In genomic region chr17:31657141-31657983, GRCm38 (mm10) we compare ENCODE assay signal across 9 mouse cellular contexts. TPM values are rescaled to one million over a fixed set of nuclear protein-coding genes. Genes with fewer than 3 reads are reported as not detected.
DNase-seq lines count a peak whose midpoint lies in the region; ATAC-seq and TF ChIP-seq lines count a peak whose summit lies in the region.
"Had no signal": no experiment of that assay in that cellular context is flagged by ENCODE, and none has a peak within 500 bp of the region (broad histone marks: within the 10 kb centered on the region; RNA-seq: fewer than 3 reads in every experiment).

No protein-coding gene starts in this region.

- no peak overlapping the region for H3K27ac ChIP-seq in left cerebral cortex, adult 2 months
- no peak overlapping the region for H3K27ac ChIP-seq in cortical plate, adult 2 months (ENCODE audit: insufficient read depth, low read length)
- H3K27ac ChIP-seq in intestine, embryonic 15.5 days, result 0 out of 2 replicates have a peak overlapping the region, but pooled peaks have one; percentile 83
- H3K27ac ChIP-seq in neural tube, embryonic 14.5 days (ENCODE audit: low read depth, low read length), result no peak overlapping the region

- H3K36me3 ChIP-seq in intestine, embryonic 15.5 days, result peaks cover 23% of the 10 kb centered on the region
- peaks cover 28% of the 10 kb centered on the region for H3K36me3 ChIP-seq in neural tube, embryonic 14.5 days (ENCODE audit: control insufficient read depth, insufficient read depth, low read length)

- H3K4me2 ChIP-seq in intestine, embryonic 15.5 days (replicated peaks), result peak overlapping the region; percentile 69
- H3K4me2 ChIP-seq in neural tube, embryonic 14.5 days (ENCODE audit: low read depth, low read length), result peak overlapping the region; percentile 68

- intact Hi-C loops in left cerebral cortex, adult 2 months (cut with DNase I), result no loop called here
- intact Hi-C loops in left cerebral cortex, postnatal 4 days (cut with DNase I), result loop anchor here (10.0 kb wide), 1 partner anchor 133 kb away; the partner anchor contains the start of gene Ndufv3

- no peaks in the 10 kb centered on the region for H3K27me3 ChIP-seq in intestine, embryonic 15.5 days (replicated peaks)
- H3K27me3 ChIP-seq in neural tube, embryonic 14.5 days (ENCODE audit: control insufficient read depth, insufficient read depth, low read length), result no peaks in the 10 kb centered on the region

- WGBS in intestine, embryonic 15.5 days, result 43% methylated on average over 12 of the region's 12 CpGs
- WGBS in neural tube, embryonic 14.5 days, result 59% methylated on average over 12 of the region's 12 CpGs

- peak overlapping the region; percentile 97 for H3K9ac ChIP-seq in intestine, embryonic 15.5 days
- H3K9ac ChIP-seq in neural tube, embryonic 14.5 days (replicated peaks; ENCODE audit: low read depth, low read length), result peak overlapping the region; percentile 86

- TF ChIP-seq POLR2A in cortical plate, adult 2 months (IDR thresholded peaks at IDR 0.05; ENCODE audit: extremely low read depth, insufficient read depth, low read length), result no peak

- H3K9me3 ChIP-seq in intestine, embryonic 15.5 days, result no peaks in the 10 kb centered on the region
- H3K9me3 ChIP-seq in neural tube, embryonic 14.5 days (ENCODE audit: control insufficient read depth, low read length), result no peaks in the 10 kb centered on the region

- no peak for TF ChIP-seq CTCF in left cerebral cortex, adult 2 months (IDR thresholded peaks at IDR 0.05)
- no peak for TF ChIP-seq CTCF in cortical plate, adult 2 months (IDR thresholded peaks at IDR 0.05; ENCODE audit: extremely low read depth, insufficient read depth, low read length)

- peak overlapping the region; percentile 84 for H3K4me3 ChIP-seq in left cerebral cortex, adult 2 months
- H3K4me3 ChIP-seq in cortical plate, adult 2 months (ENCODE audit: insufficient read depth, low read length), result peak overlapping the region; percentile 83
- H3K4me3 ChIP-seq in intestine, embryonic 15.5 days (replicated peaks), result peak overlapping the region; percentile 94
- H3K4me3 ChIP-seq in neural tube, embryonic 14.5 days (ENCODE audit: low read depth, low read length), result peak overlapping the region; percentile 95

- ATAC-seq in intestine, embryonic 15.5 days, result no peak
- no peak for ATAC-seq in neural tube, embryonic 14.5 days (ENCODE audit: low read depth)

- no peak for DNase-seq in left cerebral cortex, adult 2 months (ENCODE audit: extremely low spot score in 1 of 2, low spot score in 2 of 2)
- DNase-seq in left cerebral cortex, postnatal 4 days, result no peak
- no peak for DNase-seq in urinary bladder, postnatal 14 days (ENCODE audit: low spot score)
- DNase-seq in adrenal gland, adult 18-20 months (ENCODE audit: low spot score in 2 of 2), result no peak
- no peak for DNase-seq in left cerebral cortex, adult 11 months (ENCODE audit: low spot score)
- DNase-seq: adrenal gland, adult 2 months had no signal

- peaks cover 4% of the 10 kb centered on the region; the same call in 1 of the 2 replicates for H3K4me1 ChIP-seq in cortical plate, adult 2 months (ENCODE audit: control insufficient read depth, insufficient read depth, low read length)
- peaks cover 21% of the 10 kb centered on the region for H3K4me1 ChIP-seq in intestine, embryonic 15.5 days (replicated peaks)
- peaks cover 6% of the 10 kb centered on the region for H3K4me1 ChIP-seq in neural tube, embryonic 14.5 days (ENCODE audit: control insufficient read depth, insufficient read depth, low read length)

RNA-seq across cellular contexts. Expression of gene U2af1, which starts 1.3 kb away (rescaled TPM):
- total RNA-seq in left cerebral cortex, adult 2 months (2021), result 100 to 1,000 TPM; 117 to 119 TPM
- total RNA-seq in left cerebral cortex, postnatal 4 days (2021), result 100 to 1,000 TPM; 183 to 186 TPM
- polyA plus RNA-seq in cortical plate, adult 2 months (2012; rRNA removed), result 139 and 148 TPM in 2 replicates
- 278 and 287 TPM in 2 replicates for polyA plus RNA-seq in intestine, embryonic 15.5 days (2015; fragmentation: Nextera tagmentation; extraction: Ambion mirVana)
- 101 and 116 TPM in 2 replicates for polyA plus RNA-seq in neural tube, embryonic 14.5 days (2014; fragmentation: Nextera tagmentation; extraction: Ambion mirVana)
- total RNA-seq in adrenal gland, adult 18-20 months (2021), result 100 to 1,000 TPM; 147 to 149 TPM

RNA-seq across cellular contexts. Expression of gene Cryaa, which starts 20.2 kb away (rescaled TPM):
- not detected for total RNA-seq in left cerebral cortex, adult 2 months (2021)
- total RNA-seq in left cerebral cortex, postnatal 4 days (2021), result under 1 TPM; 0.36 to 0.38 TPM
- polyA plus RNA-seq in cortical plate, adult 2 months (2012; rRNA removed), result 0.13 and 0.21 TPM in 2 replicates
- 0.15 and 0.16 TPM in 2 replicates for polyA plus RNA-seq in intestine, embryonic 15.5 days (2015; fragmentation: Nextera tagmentation; extraction: Ambion mirVana)
- polyA plus RNA-seq in neural tube, embryonic 14.5 days (2014; fragmentation: Nextera tagmentation; extraction: Ambion mirVana), result 0.20 TPM in 1 of 2 replicates, not detected in the other
- not detected for total RNA-seq in adrenal gland, adult 18-20 months (2021)
- total RNA-seq: adrenal gland, adult 2 months had no signal
- polyA plus RNA-seq: adrenal gland, adult 2 months had no signal

RNA-seq across cellular contexts. Expression of gene Cbs, which starts 20.3 kb away (rescaled TPM):
- 10 to 100 TPM; 46.7 to 51.6 TPM for total RNA-seq in left cerebral cortex, adult 2 months (2021)
- 10 to 100 TPM; 37.3 to 44.2 TPM for total RNA-seq in left cerebral cortex, postnatal 4 days (2021)
- polyA plus RNA-seq in cortical plate, adult 2 months (2012; rRNA removed), result 35.0 and 41.8 TPM in 2 replicates
- 9.5 and 20.6 TPM in 2 replicates for polyA plus RNA-seq in intestine, embryonic 15.5 days (2015; fragmentation: Nextera tagmentation; extraction: Ambion mirVana)
- polyA plus RNA-seq in neural tube, embryonic 14.5 days (2014; fragmentation: Nextera tagmentation; extraction: Ambion mirVana), result 10.1 and 10.7 TPM in 2 replicates
- 1 to 10 TPM; 3.0 to 7.7 TPM for total RNA-seq in adrenal gland, adult 18-20 months (2021)

Comparison
In these comparisons a context has a peak if more than half of its experiments do, and no peak if none do; other contexts are left out.
1. RNA of gene Cbs, which starts 20.3 kb away (total RNA-seq): 46.7 to 51.6 TPM in left cerebral cortex, adult 2 months and 37.3 to 44.2 TPM in left cerebral cortex, postnatal 4 days; 3.0 to 7.7 TPM in adrenal gland, adult 18-20 months; every median in the first group is over 4 times any median in the second.
2. Peak in every context shown above with its lines, with median percentiles within 50 percentile points of each other: H3K4me3 ChIP-seq.